Mouse (Mus musculus): Measurements from ENCODE around the gene Pimreg. TPM values are rescaled to one million over a fixed set of nuclear protein-coding genes. Genes with fewer than 3 reads are reported as not detected.

Pimreg gene
- total and polyA plus RNA-seq, 2 experiments from 2014 or later = 10.2 to 11.5 TPM

DNA sequence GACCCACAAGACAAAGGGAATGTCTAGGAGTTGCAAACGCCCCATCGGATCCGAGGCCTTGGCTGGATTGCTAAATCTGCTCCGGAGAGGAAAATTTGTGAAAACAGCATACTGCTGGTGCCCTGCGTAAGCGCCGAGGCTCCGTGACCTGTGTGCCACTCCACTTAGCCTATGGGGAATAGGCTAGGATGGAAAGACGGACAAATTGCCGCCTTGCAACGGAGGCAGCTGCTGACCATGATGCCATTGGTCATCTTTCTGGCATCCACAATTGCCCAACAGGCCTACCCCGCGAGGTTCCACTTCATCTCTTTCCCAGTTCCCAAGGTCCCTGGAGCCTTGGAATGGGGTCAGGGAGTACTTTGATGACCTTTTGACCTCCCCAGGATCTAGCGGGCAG is 799 bp downstream of the Pimreg start:
- Histone ChIP-seq H3K36me3 (ENCODE audit: insufficient read depth, low read length) (0 out of 2 replicates have a peak, but pooled peaks cover 3% of the 10 kb centered on the region), H3K4me1 (ENCODE audit: insufficient read depth, low read length) (peaks cover 21% of the 10 kb centered on the region; the same call in 1 of the 2 replicates), H3K4me2 (ENCODE audit: low read depth, low read length, poor library complexity, severe bottlenecking) (peak overlapping the region; percentile 85), H3K9me3 (ENCODE audit: low read length) (no peaks in the 10 kb centered on the region), H3K27me3 (ENCODE audit: insufficient read depth, low read length) (no peaks in the 10 kb centered on the region), H3K27ac (ENCODE audit: low read depth, low read length) (no peak overlapping the region), H3K4me3 (ENCODE audit: low read depth, low read length) (peak overlapping the region; percentile 55), H3K9ac (replicated peaks; ENCODE audit: low read length, poor library complexity, severe bottlenecking) (peak overlapping the region; percentile 52)
- ATAC-seq (ENCODE audit: low FRiP score) (no peak), DNase-seq (ENCODE audit: low spot score) (no peak)
- TF ChIP-seq CTCF (IDR thresholded peaks at IDR 0.05) = no peak
- WGBS = 3% methylated on average over 14 of the region's 14 CpGs

DNA sequence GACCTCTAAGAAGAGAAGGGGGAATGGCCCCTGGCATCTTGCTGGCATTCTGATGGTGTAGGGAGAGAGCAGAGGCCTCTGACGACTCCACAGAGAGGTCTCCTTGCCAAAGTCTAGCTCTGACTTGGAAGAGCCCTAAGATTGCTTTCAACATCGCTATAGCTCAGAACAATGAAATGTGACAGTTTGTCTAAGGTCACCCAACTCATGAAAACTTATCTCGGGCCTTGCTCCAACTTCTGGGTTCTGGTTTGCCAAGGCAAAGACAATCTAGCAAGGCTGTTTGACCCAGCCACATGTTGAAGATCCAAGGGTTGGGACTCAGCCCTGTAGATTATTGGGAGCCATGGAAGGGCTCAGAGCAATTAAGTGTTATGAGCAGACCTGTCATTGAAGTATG is 2.4 kb downstream of the Pimreg start:
- H3K27ac ChIP-seq (ENCODE audit: low read depth, low read length) = no peak overlapping the region
- H3K9me3 ChIP-seq (ENCODE audit: low read length) = no peaks in the 10 kb centered on the region
- no peak for TF ChIP-seq CTCF (IDR thresholded peaks at IDR 0.05)
- no peak overlapping the region for H3K4me2 ChIP-seq (ENCODE audit: low read depth, low read length, poor library complexity, severe bottlenecking)
- WGBS = 81% methylated on average over 3 of the region's 3 CpGs
- no peak for DNase-seq (ENCODE audit: low spot score)
- H3K36me3 ChIP-seq (ENCODE audit: insufficient read depth, low read length) = 0 out of 2 replicates have a peak, but pooled peaks cover 3% of the 10 kb centered on the region
- no peak overlapping the region for H3K9ac ChIP-seq (replicated peaks; ENCODE audit: low read length, poor library complexity, severe bottlenecking)
- peaks cover 15% of the 10 kb centered on the region; the same call in 1 of the 2 replicates for H3K4me1 ChIP-seq (ENCODE audit: insufficient read depth, low read length)
- H3K27me3 ChIP-seq (ENCODE audit: insufficient read depth, low read length) = no peaks in the 10 kb centered on the region
- no peak for ATAC-seq (ENCODE audit: low FRiP score)
- H3K4me3 ChIP-seq (ENCODE audit: low read depth, low read length) = no peak overlapping the region

DNA sequence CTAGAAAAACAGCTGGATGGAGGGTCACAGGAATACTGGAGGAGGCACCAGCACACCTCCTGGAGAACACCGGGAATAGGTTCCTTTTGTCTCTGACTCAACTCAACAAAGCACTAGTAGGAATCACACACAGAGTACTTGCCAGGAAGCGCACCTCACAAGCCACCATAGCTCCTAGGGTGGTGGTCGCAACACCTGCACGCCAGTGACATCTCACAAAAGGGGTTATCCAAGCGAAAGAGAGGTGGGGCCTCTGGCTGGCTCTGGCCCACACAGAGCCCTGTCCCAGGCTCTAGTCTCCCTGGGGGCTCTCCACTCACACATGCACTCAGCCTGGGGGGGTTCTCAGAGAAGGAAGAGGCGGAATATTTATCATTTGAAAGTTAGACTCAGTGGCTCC is 6.9 kb downstream of the Pimreg start:
- DNase-seq (ENCODE audit: low spot score) = no peak
- H3K27me3 ChIP-seq (ENCODE audit: insufficient read depth, low read length) = no peaks in the 10 kb centered on the region
- H3K4me1 ChIP-seq (ENCODE audit: insufficient read depth, low read length) = 0 out of 2 replicates have a peak, but pooled peaks cover 8% of the 10 kb centered on the region
- ATAC-seq (ENCODE audit: low FRiP score) = no peak
- no peak overlapping the region for H3K9ac ChIP-seq (replicated peaks; ENCODE audit: low read length, poor library complexity, severe bottlenecking)
- no peak overlapping the region for H3K27ac ChIP-seq (ENCODE audit: low read depth, low read length)
- no peak overlapping the region for H3K4me2 ChIP-seq (ENCODE audit: low read depth, low read length, poor library complexity, severe bottlenecking)
- no peaks in the 10 kb centered on the region for H3K9me3 ChIP-seq (ENCODE audit: low read length)
- 0 out of 2 replicates have a peak, but pooled peaks cover 3% of the 10 kb centered on the region for H3K36me3 ChIP-seq (ENCODE audit: insufficient read depth, low read length)
- WGBS = 66% methylated on average over 6 of the region's 6 CpGs
- no peak for TF ChIP-seq CTCF (IDR thresholded peaks at IDR 0.05)
- no peak overlapping the region for H3K4me3 ChIP-seq (ENCODE audit: low read depth, low read length)

DNA sequence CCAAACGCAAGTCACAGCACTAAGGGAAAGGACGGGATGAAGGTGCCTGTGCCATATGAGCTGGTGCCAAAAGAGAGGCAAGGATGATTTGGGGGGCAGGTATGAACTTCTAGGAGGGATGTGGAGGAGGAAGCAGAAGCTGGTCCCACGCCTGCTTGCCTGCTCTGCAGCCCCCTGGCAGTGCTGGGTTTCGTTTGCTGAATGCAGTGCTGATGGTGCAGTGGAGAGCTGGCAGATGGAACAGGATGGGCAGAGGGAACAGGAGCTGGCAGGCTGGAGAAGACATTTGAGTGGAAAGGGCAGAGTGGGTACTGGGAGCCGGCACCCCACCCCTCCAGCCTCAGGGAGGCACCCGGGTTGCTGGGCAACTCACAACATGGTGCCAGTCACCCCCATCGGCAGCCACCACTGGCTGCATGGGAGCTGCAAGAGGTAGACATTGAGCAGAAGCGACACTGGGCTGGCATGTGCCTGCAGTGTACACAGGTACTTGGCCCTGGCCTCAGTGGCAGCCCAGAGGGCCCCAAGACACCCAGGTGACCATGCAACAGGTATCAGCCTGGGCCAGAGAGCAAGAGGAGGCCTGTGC is 7.4 kb downstream of the Pimreg start:
- Histone ChIP-seq H3K36me3 (ENCODE audit: insufficient read depth, low read length) (0 out of 2 replicates have a peak, but pooled peaks cover 3% of the 10 kb centered on the region), H3K9ac (replicated peaks; ENCODE audit: low read length, poor library complexity, severe bottlenecking) (no peak overlapping the region), H3K27me3 (ENCODE audit: insufficient read depth, low read length) (no peaks in the 10 kb centered on the region), H3K4me1 (ENCODE audit: insufficient read depth, low read length) (0 out of 2 replicates have a peak, but pooled peaks cover 8% of the 10 kb centered on the region), H3K4me3 (ENCODE audit: low read depth, low read length) (no peak overlapping the region), H3K9me3 (ENCODE audit: low read length) (no peaks in the 10 kb centered on the region), H3K4me2 (ENCODE audit: low read depth, low read length, poor library complexity, severe bottlenecking) (no peak overlapping the region), H3K27ac (ENCODE audit: low read depth, low read length) (no peak overlapping the region)
- ATAC-seq (ENCODE audit: low FRiP score) = no peak
- DNase-seq (ENCODE audit: low spot score) = no peak
- WGBS = 74% methylated on average over 8 of the region's 8 CpGs
- no peak for TF ChIP-seq CTCF (IDR thresholded peaks at IDR 0.05)

DNA sequence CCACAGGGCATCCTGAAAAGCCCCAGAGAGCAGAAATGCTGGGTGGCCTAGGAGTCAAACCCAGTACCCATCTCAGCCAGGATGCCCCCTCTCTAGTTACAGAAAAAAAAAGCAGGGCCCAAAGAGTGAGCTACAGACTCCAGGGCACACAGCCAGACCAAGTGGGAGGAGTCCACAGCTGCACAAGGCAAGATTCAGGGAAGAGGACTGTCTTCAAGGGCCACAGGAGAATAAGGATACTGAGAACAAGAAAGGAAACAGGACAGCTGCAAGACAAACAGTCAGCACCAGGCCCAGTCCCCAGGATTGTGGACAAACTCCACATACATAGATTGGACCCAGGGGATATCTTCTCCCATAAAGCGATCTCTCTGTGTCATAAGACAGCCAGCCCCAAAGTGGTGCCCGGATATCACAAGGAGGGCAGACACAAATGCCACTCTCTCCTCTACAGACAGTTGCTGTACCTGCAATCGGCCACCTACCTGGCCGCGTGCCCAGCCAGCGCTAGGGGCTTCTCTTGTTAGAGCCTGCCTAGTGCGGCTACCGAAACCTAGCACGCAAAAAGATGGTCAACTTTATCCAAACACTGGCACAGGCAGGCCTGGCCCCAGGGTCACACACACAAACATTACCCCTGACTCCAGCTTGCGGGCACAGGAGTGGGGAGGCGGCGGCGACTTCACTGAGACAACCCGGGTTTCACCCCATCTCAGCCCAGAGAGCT is 8.5 kb downstream of the Pimreg start:
- Histone ChIP-seq H3K4me2 (ENCODE audit: low read depth, low read length, poor library complexity, severe bottlenecking) (peak overlapping the region; percentile 83), H3K4me1 (ENCODE audit: insufficient read depth, low read length) (0 out of 2 replicates have a peak, but pooled peaks cover 8% of the 10 kb centered on the region), H3K4me3 (ENCODE audit: low read depth, low read length) (peak overlapping the region; percentile 57), H3K9ac (replicated peaks; ENCODE audit: low read length, poor library complexity, severe bottlenecking) (peak overlapping the region; percentile 83), H3K36me3 (ENCODE audit: insufficient read depth, low read length) (no peaks in the 10 kb centered on the region), H3K27ac (ENCODE audit: low read depth, low read length) (peak overlapping the region; percentile 74), H3K27me3 (ENCODE audit: insufficient read depth, low read length) (no peaks in the 10 kb centered on the region), H3K9me3 (ENCODE audit: low read length) (no peaks in the 10 kb centered on the region)
- ATAC-seq (ENCODE audit: low FRiP score) (peak; percentile 5; the same call in 1 of the 2 replicates), DNase-seq (ENCODE audit: low spot score) (peak; percentile 51)
- TF ChIP-seq CTCF (IDR thresholded peaks at IDR 0.05) = peak; percentile 8; the same call in 1 of the 2 replicates
- WGBS = 16% methylated on average over 14 of the region's 14 CpGs
